Mouse (Mus musculus) embryonic facial prominence, embryonic 12.5 days (tissue): ENCODE measurements around the gene Ssxb2. TPM values are rescaled to one million over a fixed set of nuclear protein-coding genes. Genes with fewer than 3 reads are reported as not detected.
"Not testable (repeated sequence)": the region's sequence is repeated elsewhere in the genome, so short reads cannot be mapped to it uniquely, and the experiment has no call there.

Source experiments
- ATAC-seq: fragments of 200-750 bp; cut with Nextera tagmentation; 2 replicates; pipeline ENCODE4 v1.8.0; 2017; ENCODE audit not compliant: insufficient number of reproducible peaks, insufficient read depth, low FRiP score, low TSS enrichment
- H3K27ac ChIP-seq: fragments of 300-500 bp; sonication (generic); 2 replicates; pipeline ENCODE4 v1.5.1; 2016; ENCODE audit warnings: mild to moderate bottlenecking
- H3K27me3 ChIP-seq: fragments of 300-500 bp; sonication (generic); 2 replicates; pipeline ENCODE4 v1.6.1; 2016; ENCODE audit warnings: mild to moderate bottlenecking, moderate library complexity
- H3K36me3 ChIP-seq: fragments of 300-500 bp; sonication (generic); 2 replicates; pipeline ENCODE4 v1.6.1; 2016; ENCODE audit warnings: mild to moderate bottlenecking
- H3K4me1 ChIP-seq: fragments of 300-500 bp; sonication (generic); 2 replicates; pipeline ENCODE4 v1.6.1; 2016
- H3K4me2 ChIP-seq: fragments of 300-500 bp; sonication (generic); replicated peaks from 2 replicates; pipeline ENCODE4 v1.6.1; 2016; ENCODE audit warnings: mild to moderate bottlenecking, moderate library complexity
- H3K4me3 ChIP-seq: fragments of 300-500 bp; sonication (generic); 2 replicates; pipeline ENCODE4 v1.5.1; 2016; ENCODE audit warnings: mild to moderate bottlenecking
- H3K9ac ChIP-seq: fragments of 300-500 bp; sonication (generic); 2 replicates; pipeline ENCODE4 v1.6.1; 2016; ENCODE audit warnings: mild to moderate bottlenecking, moderate library complexity
- H3K9me3 ChIP-seq: fragments of 300-500 bp; sonication (generic); 2 replicates; pipeline ENCODE4 v1.6.1; 2016; ENCODE audit warnings: mild to moderate bottlenecking, moderate library complexity
- WGBS: fragments of 180-500 bp; shearing (Covaris S2); methylation state at CpG from one replicate; pipeline ENCODE4 v1.1.7; 2016; 5-methylcytosine and 5-hydroxymethylcytosine counted together
- polyA plus RNA-seq: library from polyadenylated mRNA; unstranded; fragments of >200 nt; fragmentation: Nextera tagmentation; extraction: Ambion mirVana; gene quantifications from 2 replicates; pipeline ENCODE4 v1.2.1, GENCODE M21; 2016

Ssxb2 gene
- not detected in 2 replicates for polyA plus RNA-seq

- not testable (repeated sequence) for H3K4me3 ChIP-seq, H3K4me2 ChIP-seq, ATAC-seq, H3K36me3 ChIP-seq, H3K27me3 ChIP-seq, H3K4me1 ChIP-seq, H3K9me3 ChIP-seq, H3K9ac ChIP-seq, H3K27ac ChIP-seq
- WGBS: 73% methylated on average over 2 of the region's 2 CpGs
Observed at GRCm38 (mm10) chrX:8461626-8462025, at the start of gene Ssxb2. Gene Ssxb2 (minus strand): TSS chrX:8461726.

- H3K4me2 ChIP-seq, H3K27ac ChIP-seq, H3K9me3 ChIP-seq, H3K27me3 ChIP-seq, H3K4me3 ChIP-seq, ATAC-seq, H3K36me3 ChIP-seq, H3K9ac ChIP-seq, H3K4me1 ChIP-seq: not testable (repeated sequence)
- WGBS: 26% methylated on average over 1 of the region's 1 CpGs
Observed at GRCm38 (mm10) chrX:8413005-8413404, 48.5 kb downstream of the Ssxb2 start, which contains the start of gene Ssxb1. Gene Ssxb1 (plus strand): TSS chrX:8413305.

Other genes starting within 250 kb of the Ssxb2 start
- 43.1 and 47.0 TPM in 2 replicates for gene Ftsj1, start 209.3 kb downstream of the Ssxb2 start, polyA plus RNA-seq
- gene Slc38a5, start 190.6 kb downstream of the Ssxb2 start, polyA plus RNA-seq: 1.4 and 1.5 TPM in 2 replicates
- not detected in 2 replicates for gene Ssxb10, start 134.3 kb downstream of the Ssxb2 start, polyA plus RNA-seq
- not detected in 2 replicates for gene Ssxb9, start 94.7 kb downstream of the Ssxb2 start, polyA plus RNA-seq
- not detected in 2 replicates for gene Ssxb1, start 48.4 kb downstream of the Ssxb2 start, polyA plus RNA-seq
- not detected in 2 replicates for gene Gm14459, start 63.2 kb upstream of the Ssxb2 start, polyA plus RNA-seq
- not detected in 2 replicates for gene Ssxb6, start 86.5 kb upstream of the Ssxb2 start, polyA plus RNA-seq
- not detected in 2 replicates for gene Ssxb3, start 130.1 kb upstream of the Ssxb2 start, polyA plus RNA-seq
- gene Ssxb8, start 229.1 kb upstream of the Ssxb2 start, polyA plus RNA-seq: not detected in 2 replicates